8 mouse cellular contexts compared by ENCODE assay signal in genomic region chr4:135397991-135398390, GRCm38 (mm10). TPM values are rescaled to one million over a fixed set of nuclear protein-coding genes. Genes with fewer than 3 reads are reported as not detected.
DNase-seq lines count a peak whose midpoint lies in the region; ATAC-seq and TF ChIP-seq lines count a peak whose summit lies in the region.

Gene Ncmap (minus strand): TSS chr4:135398227.

- H3K4me3 ChIP-seq in liver, embryonic 12.5 days, result peak within 1 kb of the TSS; percentile 35
- H3K4me3 ChIP-seq in stomach, postnatal 0 days (ENCODE audit: low read depth, low read length), result peak within 1 kb of the TSS; percentile 36

- TF ChIP-seq CTCF in stomach, postnatal 0 days (IDR thresholded peaks at IDR 0.05; ENCODE audit: low read depth), result no peak

- peak; percentile 12 for DNase-seq in embryo, embryonic 9.5 days (ENCODE audit: extremely low spot score)
- no peak for DNase-seq in embryo, embryonic 10 days (ENCODE audit: low spot score)
- no peak for DNase-seq in urinary bladder, adult 2 months (ENCODE audit: low spot score)
- no peak for DNase-seq in urinary bladder, adult 18-20 months (ENCODE audit: low spot score in 2 of 2)
- DNase-seq in stomach, postnatal 0 days (ENCODE audit: low spot score), result peak; percentile 84
- no peak for DNase-seq in cerebellum, postnatal 14 days

- no peaks in the 10 kb centered on the region for H3K36me3 ChIP-seq in liver, embryonic 12.5 days
- no peaks in the 10 kb centered on the region for H3K36me3 ChIP-seq in stomach, postnatal 0 days (ENCODE audit: control insufficient read depth, insufficient read depth, low read length)

- no peak within 1 kb of the TSS for H3K27ac ChIP-seq in liver, embryonic 12.5 days
- peak within 1 kb of the TSS; percentile 91 for H3K27ac ChIP-seq in stomach, postnatal 0 days (replicated peaks)

- H3K4me1 ChIP-seq in liver, embryonic 12.5 days, result peaks cover 21% of the 10 kb centered on the region
- no peaks in the 10 kb centered on the region for H3K4me1 ChIP-seq in stomach, postnatal 0 days (replicated peaks; ENCODE audit: control insufficient read depth, insufficient read depth)

- no peak for ATAC-seq in liver, embryonic 12.5 days
- ATAC-seq in stomach, postnatal 0 days (ENCODE audit: low FRiP score, low TSS enrichment), result peak; percentile 67
- ATAC-seq in cerebellum, adult (ENCODE audit: insufficient number of reproducible peaks, low FRiP score, low TSS enrichment), result no peak

- no peaks in the 10 kb centered on the region for H3K9me3 ChIP-seq in liver, embryonic 12.5 days (replicated peaks)
- no peaks in the 10 kb centered on the region for H3K9me3 ChIP-seq in stomach, postnatal 0 days (ENCODE audit: control insufficient read depth, low read length)

- peaks cover 75% of the 10 kb centered on the region for H3K27me3 ChIP-seq in liver, embryonic 12.5 days (replicated peaks)
- no peaks in the 10 kb centered on the region for H3K27me3 ChIP-seq in stomach, postnatal 0 days (ENCODE audit: control insufficient read depth, insufficient read depth, low read length)

- H3K9ac ChIP-seq in liver, embryonic 12.5 days, result no peak within 1 kb of the TSS
- peak within 1 kb of the TSS; percentile 58 for H3K9ac ChIP-seq in stomach, postnatal 0 days (ENCODE audit: low read length)

- TF ChIP-seq EP300 in stomach, postnatal 0 days (optimal IDR thresholded peaks at IDR 0.05), result no peak

- H3K4me2 ChIP-seq in liver, embryonic 12.5 days, result peak within 1 kb of the TSS; percentile 63
- H3K4me2 ChIP-seq in stomach, postnatal 0 days (replicated peaks; ENCODE audit: low read depth), result peak within 1 kb of the TSS; percentile 69

- WGBS in liver, embryonic 12.5 days (ENCODE audit: insufficient replicate concordance), result 3% methylated on average over 29 of the region's 29 CpGs
- 2% methylated on average over 26 of the region's 29 CpGs for WGBS in stomach, postnatal 0 days

RNA-seq across cellular contexts. Expression of gene Ncmap, which starts in this region (rescaled TPM):
- polyA plus RNA-seq in urinary bladder, adult 2 months (2012; rRNA removed), result 9.9 and 10.4 TPM in 2 replicates
- 0.08 and 0.11 TPM in 2 replicates for polyA plus RNA-seq in liver, embryonic 12.5 days (2016; fragmentation: Nextera tagmentation; extraction: Ambion mirVana)
- 39.8 and 42.2 TPM in 2 replicates for polyA plus RNA-seq in stomach, postnatal 0 days (2015; fragmentation: Nextera tagmentation; extraction: Ambion mirVana)

Comparison
In these comparisons a context has a peak if more than half of its experiments do, and no peak if none do; other contexts are left out.
1. DNase-seq: peak in embryo, embryonic 9.5 days (single experiment) and stomach, postnatal 0 days (single experiment); none in embryo, embryonic 10 days (single experiment), urinary bladder, adult 2 months (single experiment), urinary bladder, adult 18-20 months (0 of 2) and cerebellum, postnatal 14 days (0 of 2).